Mouse (Mus musculus): Measurements from ENCODE around the gene Zcchc24. TPM values are rescaled to one million over a fixed set of nuclear protein-coding genes. Genes with fewer than 3 reads are reported as not detected.

Zcchc24 gene
- polyA plus RNA-seq, 1 experiment from 2014 or later = 22.4 TPM

DNA sequence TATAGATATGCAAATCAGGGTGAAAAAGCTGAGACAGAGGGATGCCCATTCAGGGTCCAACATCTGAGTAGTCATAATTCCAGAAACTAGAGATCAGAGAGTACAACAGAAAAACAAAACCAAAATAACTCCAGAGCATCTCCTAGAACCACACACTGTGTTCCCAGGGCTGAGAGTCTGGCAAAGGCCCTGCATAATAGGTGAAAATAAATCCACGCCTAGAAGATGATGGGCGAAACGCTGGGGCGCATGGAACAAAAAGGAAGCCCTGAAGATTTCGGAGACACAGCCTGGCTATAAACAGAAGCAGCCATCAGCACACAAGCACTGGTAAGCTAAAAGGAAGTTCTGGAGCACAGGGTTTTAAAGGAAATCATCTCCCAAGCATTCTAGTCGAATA lies 26.2 kb upstream of the Zcchc24 start:
- peak overlapping the region; percentile 41 for H3K4me2 ChIP-seq
- H3K9me3 ChIP-seq (replicated peaks) = no peaks in the 10 kb centered on the region
- ATAC-seq (replicated peaks; ENCODE audit: insufficient number of reproducible peaks, insufficient read depth, low FRiP score, low read depth) = no peak
- no peaks in the 10 kb centered on the region for H3K36me3 ChIP-seq
- no peaks in the 10 kb centered on the region for H3K27me3 ChIP-seq
- H3K4me3 ChIP-seq = no peak overlapping the region
- H3K4me1 ChIP-seq (replicated peaks) = peaks cover 7% of the 10 kb centered on the region
- H3K27ac ChIP-seq = peak overlapping the region; percentile 58
- H3K9ac ChIP-seq = no peak overlapping the region
- WGBS = 71% methylated on average over 6 of the region's 6 CpGs

DNA sequence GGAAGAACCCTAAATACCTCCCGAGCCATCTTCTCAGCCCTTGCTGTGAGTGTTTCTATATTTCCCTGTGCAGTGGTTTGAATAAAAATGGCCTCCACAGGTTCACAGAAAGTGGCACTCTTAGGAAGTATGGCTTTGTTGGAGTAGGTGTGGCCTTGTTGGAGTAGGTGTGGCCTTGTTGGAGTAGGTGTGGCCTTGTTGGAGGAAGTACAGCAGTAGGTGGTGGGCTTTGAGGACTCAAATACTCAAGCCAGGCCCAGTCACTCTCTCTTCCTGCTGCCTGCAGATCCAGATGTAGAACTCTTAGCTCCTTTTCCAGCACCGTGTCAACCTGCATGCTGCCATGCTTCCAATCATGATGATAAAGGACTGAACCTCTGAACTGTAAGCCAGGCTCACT lies 25.5 kb upstream of the Zcchc24 start:
- Histone ChIP-seq H3K9ac (no peak overlapping the region), H3K36me3 (no peaks in the 10 kb centered on the region), H3K4me1 (replicated peaks) (peaks cover 6% of the 10 kb centered on the region; the same call in 1 of the 2 replicates), H3K4me3 (no peak overlapping the region), H3K27ac (no peak overlapping the region), H3K9me3 (replicated peaks) (no peaks in the 10 kb centered on the region), H3K4me2 (no peak overlapping the region), H3K27me3 (no peaks in the 10 kb centered on the region)
- 93% methylated on average over 2 of the region's 2 CpGs for WGBS
- no peak for ATAC-seq (replicated peaks; ENCODE audit: insufficient number of reproducible peaks, insufficient read depth, low FRiP score, low read depth)

- Histone ChIP-seq H3K9me3 (replicated peaks) (no peaks in the 10 kb centered on the region), H3K27ac (no peak overlapping the region)
Observed at GRCm38 (mm10) chr14:25790768-25791302, 22.0 kb upstream of the Zcchc24 start.

DNA sequence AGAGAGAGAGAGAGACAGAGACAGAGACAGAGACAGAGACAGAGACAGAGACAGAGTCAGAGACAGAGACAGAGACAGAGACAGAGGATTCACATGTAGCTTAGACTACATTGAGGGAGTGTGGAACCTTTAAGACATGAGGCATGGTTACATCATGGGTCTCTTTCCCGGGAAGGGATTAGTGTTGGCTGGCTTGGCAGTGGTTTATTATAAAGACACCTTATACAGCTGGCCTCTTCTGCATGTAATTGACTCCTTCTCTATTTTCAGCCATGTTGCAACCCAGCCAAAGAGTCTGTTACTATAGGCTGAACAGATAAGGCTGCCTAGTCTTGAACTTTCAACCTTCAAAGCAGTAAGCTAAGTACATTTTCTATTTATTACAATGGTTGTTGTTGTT lies 21.1 kb upstream of the Zcchc24 start:
- H3K36me3 ChIP-seq = no peaks in the 10 kb centered on the region
- no peak overlapping the region for H3K9ac ChIP-seq
- H3K27me3 ChIP-seq = no peaks in the 10 kb centered on the region
- no peaks in the 10 kb centered on the region for H3K9me3 ChIP-seq (replicated peaks)
- no peak for ATAC-seq (replicated peaks; ENCODE audit: insufficient number of reproducible peaks, insufficient read depth, low FRiP score, low read depth)
- H3K27ac ChIP-seq = no peak overlapping the region
- WGBS = 33% methylated on average over 1 of the region's 1 CpGs
- H3K4me3 ChIP-seq = no peak overlapping the region
- H3K4me1 ChIP-seq (replicated peaks) = peaks cover 11% of the 10 kb centered on the region
- no peak overlapping the region for H3K4me2 ChIP-seq

More at GRCm38 (mm10) chr14:25790768-25791302, 22.0 kb upstream of the Zcchc24 start:
- Histone ChIP-seq H3K4me2 (no peak overlapping the region), H3K27me3 (no peaks in the 10 kb centered on the region), H3K9ac (no peak overlapping the region), H3K4me1 (replicated peaks) (peaks cover 15% of the 10 kb centered on the region), H3K36me3 (no peaks in the 10 kb centered on the region), H3K4me3 (no peak overlapping the region)
- WGBS = 59% methylated on average over 6 of the region's 6 CpGs
- no peak for ATAC-seq (replicated peaks; ENCODE audit: insufficient number of reproducible peaks, insufficient read depth, low FRiP score, low read depth)

DNA sequence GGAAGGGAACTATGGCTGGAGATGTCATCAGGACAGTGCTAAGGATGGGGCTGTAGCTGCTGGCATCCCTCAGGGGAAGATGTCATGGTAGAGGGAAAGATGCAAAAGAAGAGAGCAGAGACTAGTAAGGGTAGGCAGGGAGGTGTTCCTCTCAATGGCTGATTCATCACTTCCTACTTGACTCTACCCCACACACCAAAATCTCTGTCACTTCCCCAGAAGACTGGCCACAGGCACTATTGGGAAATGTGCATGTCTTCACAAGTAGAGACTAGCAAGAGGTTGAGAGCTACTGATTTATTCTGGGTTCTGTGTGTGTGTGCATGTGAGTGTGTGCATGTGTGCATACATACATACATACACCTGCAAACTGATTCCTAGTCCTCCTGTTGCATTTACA lies 20.4 kb upstream of the Zcchc24 start:
- Histone ChIP-seq H3K9ac (no peak overlapping the region), H3K27ac (no peak overlapping the region), H3K36me3 (no peaks in the 10 kb centered on the region), H3K9me3 (replicated peaks) (no peaks in the 10 kb centered on the region), H3K4me1 (replicated peaks) (peaks cover 13% of the 10 kb centered on the region), H3K27me3 (no peaks in the 10 kb centered on the region), H3K4me2 (no peak overlapping the region), H3K4me3 (no peak overlapping the region)
- no peak for ATAC-seq (replicated peaks; ENCODE audit: insufficient number of reproducible peaks, insufficient read depth, low FRiP score, low read depth)

- Histone ChIP-seq H3K9me3 (replicated peaks) (no peaks in the 10 kb centered on the region), H3K4me3 (no peak overlapping the region), H3K36me3 (no peaks in the 10 kb centered on the region), H3K27ac (no peak overlapping the region), H3K9ac (no peak overlapping the region), H3K27me3 (no peaks in the 10 kb centered on the region), H3K4me1 (replicated peaks) (peaks cover 20% of the 10 kb centered on the region), H3K4me2 (no peak overlapping the region)
- ATAC-seq (replicated peaks; ENCODE audit: insufficient number of reproducible peaks, insufficient read depth, low FRiP score, low read depth) = no peak
- WGBS = 60% methylated on average over 5 of the region's 5 CpGs
Observed at GRCm38 (mm10) chr14:25788201-25788600, 19.4 kb upstream of the Zcchc24 start.

DNA sequence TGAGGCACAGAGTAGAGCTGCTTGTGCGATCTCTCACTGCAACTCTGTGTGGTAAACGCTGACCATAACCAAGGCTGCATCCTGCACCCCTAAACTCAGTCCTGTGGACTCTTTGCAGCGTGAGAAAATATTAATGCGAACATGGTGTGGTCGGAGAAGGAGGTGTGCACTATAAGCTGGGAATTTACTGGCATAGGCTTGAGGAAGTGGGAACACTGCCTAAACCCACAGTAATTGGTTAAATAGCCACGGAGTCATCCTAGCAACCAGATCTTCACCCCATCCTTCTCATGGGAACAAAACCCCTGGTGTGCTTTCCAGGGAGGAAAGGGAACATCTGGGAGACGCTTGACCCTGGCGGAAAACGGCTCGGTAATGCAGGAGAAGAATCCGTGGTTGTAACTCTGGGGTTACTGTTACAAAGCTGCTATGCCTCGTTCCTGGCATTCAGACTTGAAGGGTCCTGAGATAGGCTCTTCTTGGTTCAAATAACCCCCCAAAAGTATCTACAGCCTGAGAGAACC lies 18.6 kb upstream of the Zcchc24 start:
- peak overlapping the region; percentile 47 for H3K27ac ChIP-seq
- no peak overlapping the region for H3K4me3 ChIP-seq
- 67% methylated on average over 12 of the region's 12 CpGs for WGBS
- peaks cover 28% of the 10 kb centered on the region for H3K4me1 ChIP-seq (replicated peaks)
- ATAC-seq (replicated peaks; ENCODE audit: insufficient number of reproducible peaks, insufficient read depth, low FRiP score, low read depth) = 0 out of 2 replicates have a peak, but pooled peaks have one; percentile 14
- H3K27me3 ChIP-seq = no peaks in the 10 kb centered on the region
- no peaks in the 10 kb centered on the region for H3K36me3 ChIP-seq
- H3K9ac ChIP-seq = no peak overlapping the region
- H3K4me2 ChIP-seq = no peak overlapping the region
- no peaks in the 10 kb centered on the region for H3K9me3 ChIP-seq (replicated peaks)

DNA sequence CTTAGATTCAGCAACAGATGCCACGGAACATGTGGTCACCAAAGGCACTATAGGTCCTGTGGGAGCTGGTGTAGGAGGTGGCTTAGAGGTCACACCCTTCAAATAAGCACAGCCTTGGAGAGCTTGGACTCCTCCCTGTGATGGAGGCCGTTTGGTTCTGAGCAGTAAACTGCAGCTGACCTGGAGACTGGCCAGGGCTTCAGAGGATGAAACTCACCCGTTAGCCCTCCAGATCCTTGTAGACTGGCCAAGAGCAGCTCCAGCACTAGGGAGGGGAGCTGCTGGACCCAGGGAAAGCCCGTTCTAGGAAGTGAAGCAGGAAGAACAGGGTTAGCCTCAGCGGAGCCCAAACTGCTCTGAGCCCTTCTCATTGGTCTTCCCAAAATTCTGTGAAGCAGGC lies 18.1 kb upstream of the Zcchc24 start:
- H3K9me3 ChIP-seq (replicated peaks) = no peaks in the 10 kb centered on the region
- WGBS = 33% methylated on average over 5 of the region's 5 CpGs
- peak; percentile 43; the same call in 1 of the 2 replicates for ATAC-seq (replicated peaks; ENCODE audit: insufficient number of reproducible peaks, insufficient read depth, low FRiP score, low read depth)

GRCm38 (mm10) chr14:25785210-25785609 lies 16.4 kb upstream of the Zcchc24 start:
- Histone ChIP-seq H3K4me3 (no peak overlapping the region), H3K9me3 (replicated peaks) (no peaks in the 10 kb centered on the region), H3K27me3 (no peaks in the 10 kb centered on the region), H3K9ac (no peak overlapping the region), H3K36me3 (no peaks in the 10 kb centered on the region), H3K4me1 (replicated peaks) (peaks cover 35% of the 10 kb centered on the region), H3K27ac (no peak overlapping the region), H3K4me2 (no peak overlapping the region)
- ATAC-seq (replicated peaks; ENCODE audit: insufficient number of reproducible peaks, insufficient read depth, low FRiP score, low read depth) = no peak
- 86% methylated on average over 4 of the region's 4 CpGs for WGBS

More for the DNA sequence above, 18.1 kb upstream of the Zcchc24 start:
- Histone ChIP-seq H3K27me3 (no peaks in the 10 kb centered on the region), H3K9ac (peak overlapping the region; percentile 17; the same call in 1 of the 2 replicates), H3K4me3 (no peak overlapping the region), H3K36me3 (no peaks in the 10 kb centered on the region), H3K27ac (peak overlapping the region; percentile 47), H3K4me2 (no peak overlapping the region), H3K4me1 (replicated peaks) (peaks cover 32% of the 10 kb centered on the region)

GRCm38 (mm10) chr14:25783220-25783619 lies 14.4 kb upstream of the Zcchc24 start:
- no peak for ATAC-seq (replicated peaks; ENCODE audit: insufficient number of reproducible peaks, insufficient read depth, low FRiP score, low read depth)
- WGBS = 34% methylated on average over 7 of the region's 7 CpGs
- H3K27ac ChIP-seq = no peak overlapping the region
- no peak overlapping the region for H3K4me3 ChIP-seq
- H3K27me3 ChIP-seq = no peaks in the 10 kb centered on the region
- H3K4me1 ChIP-seq (replicated peaks) = peaks cover 37% of the 10 kb centered on the region
- H3K9me3 ChIP-seq (replicated peaks) = no peaks in the 10 kb centered on the region
- no peak overlapping the region for H3K9ac ChIP-seq
- H3K36me3 ChIP-seq = no peaks in the 10 kb centered on the region
- H3K4me2 ChIP-seq = no peak overlapping the region

GRCm38 (mm10) chr14:25780601-25781000 lies 11.8 kb upstream of the Zcchc24 start:
- Histone ChIP-seq H3K36me3 (no peaks in the 10 kb centered on the region), H3K4me2 (no peak overlapping the region), H3K9me3 (replicated peaks) (no peaks in the 10 kb centered on the region), H3K27ac (no peak overlapping the region), H3K9ac (no peak overlapping the region), H3K4me1 (replicated peaks) (peaks cover 37% of the 10 kb centered on the region), H3K27me3 (no peaks in the 10 kb centered on the region), H3K4me3 (no peak overlapping the region)
- ATAC-seq (replicated peaks; ENCODE audit: insufficient number of reproducible peaks, insufficient read depth, low FRiP score, low read depth) = no peak
- 72% methylated on average over 11 of the region's 11 CpGs for WGBS

GRCm38 (mm10) chr14:25776294-25776693 lies 7.5 kb upstream of the Zcchc24 start:
- Histone ChIP-seq H3K27ac (no peak overlapping the region), H3K27me3 (no peaks in the 10 kb centered on the region), H3K4me2 (no peak overlapping the region), H3K36me3 (no peaks in the 10 kb centered on the region), H3K9ac (no peak overlapping the region), H3K9me3 (replicated peaks) (no peaks in the 10 kb centered on the region), H3K4me3 (no peak overlapping the region), H3K4me1 (replicated peaks) (peaks cover 42% of the 10 kb centered on the region)
- WGBS = 59% methylated on average over 6 of the region's 6 CpGs
- ATAC-seq (replicated peaks; ENCODE audit: insufficient number of reproducible peaks, insufficient read depth, low FRiP score, low read depth) = no peak

Data from heart, embryonic 15.5 days (tissue).